Mouse (Mus musculus) brain, embryonic 14.5 days (tissue): ENCODE results near the gene Tescl.

Experiments used
- CTCF ChIP-seq: fragments of 200-500 bp; IDR thresholded peaks from 2 replicates; pipeline ENCODE4 v1.5.1; 2012; ENCODE audit warnings: inconsistent platforms, mild to moderate bottlenecking, moderate library complexity, borderline replicate concordance; ENCODE audit not compliant: insufficient read depth, insufficient read length; ENCODE audit errors: extremely low read depth
- POLR2A ChIP-seq: fragments of 200-500 bp; IDR thresholded peaks from 2 replicates; pipeline ENCODE4 v1.6.1; 2012; ENCODE audit warnings: mild to moderate bottlenecking, inconsistent platforms, borderline replicate concordance; ENCODE audit not compliant: poor library complexity, insufficient read depth, insufficient read length, severe bottlenecking; ENCODE audit errors: extremely low read depth

DNA sequence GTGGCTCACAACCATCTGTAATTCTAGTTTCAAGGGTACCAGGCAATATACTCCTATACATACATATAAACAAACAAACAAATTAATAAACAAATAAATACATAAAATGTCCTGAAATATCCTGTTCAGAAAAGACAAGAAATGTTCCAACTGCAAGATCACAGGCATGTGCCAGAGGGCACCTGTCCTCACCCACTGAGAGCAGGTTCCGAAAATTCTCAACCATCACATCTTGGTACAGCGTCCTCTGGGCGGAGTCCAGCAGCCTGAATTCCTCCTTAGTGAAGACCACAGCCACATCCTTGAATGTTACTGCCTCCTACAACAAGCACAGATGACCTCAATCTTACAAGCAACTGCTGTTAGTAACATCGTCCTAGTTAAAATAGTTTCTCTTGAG is 39.0 kb downstream of the Tescl start:
- TF ChIP-seq CTCF (no peak), POLR2A (no peak)
